Mouse (Mus musculus) kidney, adult 2 months (tissue): ENCODE measurements around the gene Vapa. TPM values are rescaled to one million over a fixed set of nuclear protein-coding genes. Genes with fewer than 3 reads are reported as not detected.

Experiments
- DNase-seq: peaks from one replicate; pipeline ENCODE4 v3.0.0; 2021
- H3K27ac ChIP-seq: fragments of 200-500 bp; 2 replicates; pipeline ENCODE4 v1.5.1; 2012; ENCODE audit warnings: low read depth, low read length, control low read depth, inconsistent platforms; ENCODE audit not compliant: insufficient read depth
- H3K27me3 ChIP-seq: fragments of 200-500 bp; replicated peaks from 2 replicates; pipeline ENCODE4 v1.6.1; 2012; ENCODE audit warnings: mild to moderate bottlenecking, moderate library complexity, low read length, inconsistent platforms; ENCODE audit not compliant: control insufficient read depth, insufficient read depth
- H3K36me3 ChIP-seq: fragments of 200-500 bp; 2 replicates; pipeline ENCODE4 v1.6.1; 2012; ENCODE audit warnings: mild to moderate bottlenecking, moderate library complexity, low read length, inconsistent platforms; ENCODE audit not compliant: control insufficient read depth, insufficient read depth
- H3K4me1 ChIP-seq: fragments of 200-500 bp; 2 replicates; pipeline ENCODE4 v1.6.1; 2011; ENCODE audit warnings: low read length; ENCODE audit not compliant: control insufficient read depth, insufficient read depth
- H3K4me3 ChIP-seq: fragments of 200-500 bp; 2 replicates; pipeline ENCODE4 v1.5.1; 2011; ENCODE audit warnings: mild to moderate bottlenecking, low read depth, low read length, control low read depth; ENCODE audit not compliant: insufficient read depth
- CTCF ChIP-seq: fragments of 200-500 bp; conservative IDR thresholded peaks from 2 replicates; pipeline ENCODE4 v1.5.1; 2011; ENCODE audit warnings: low read depth, mild to moderate bottlenecking, control low read depth, low read length, moderate library complexity, mixed read lengths; ENCODE audit not compliant: insufficient read depth, insufficient read length
- POLR2A ChIP-seq: fragments of 200-500 bp; IDR thresholded peaks from one replicate; pipeline ENCODE4 v1.6.1; 2011; ENCODE audit warnings: low read depth, low read length, control low read depth
- WGBS: fragments of 180-500 bp; shearing (Covaris S2); methylation state at CpG from one replicate; pipeline ENCODE4 v1.1.7; 2018; 5-methylcytosine and 5-hydroxymethylcytosine counted together
- polyA plus RNA-seq: library from polyadenylated mRNA; depleted of rRNA; stranded (reverse); fragments of >200 nt; gene quantifications from 2 replicates; pipeline ENCODE4 v1.2.3, GENCODE M21; 2012

The Vapa gene
- polyA plus RNA-seq, 1 experiment, result 21.2 TPM

- Histone ChIP-seq H3K4me3 (no peak overlapping the region), H3K27me3 (no peaks in the 10 kb centered on the region), H3K4me1 (no peaks in the 10 kb centered on the region), H3K27ac (no peak overlapping the region), H3K36me3 (no peaks in the 10 kb centered on the region)
- no peak for TF ChIP-seq POLR2A
- no peak for DNase-seq
- 75% methylated on average over 5 of the region's 5 CpGs for WGBS
Observed at GRCm38 (mm10) chr17:65564189-65564588, 49.2 kb downstream of the Vapa start.

GRCm38 (mm10) chr17:65563345-65563744, 50.0 kb downstream of the Vapa start:
- Histone ChIP-seq H3K36me3 (no peaks in the 10 kb centered on the region), H3K4me1 (no peaks in the 10 kb centered on the region), H3K4me3 (no peak overlapping the region), H3K27ac (no peak overlapping the region), H3K27me3 (no peaks in the 10 kb centered on the region)
- TF ChIP-seq POLR2A, result no peak
- TF ChIP-seq CTCF, result no peak
- 53% methylated on average over 6 of the region's 6 CpGs for WGBS
- no peak for DNase-seq

- H3K27me3 ChIP-seq, result no peaks in the 10 kb centered on the region
- H3K36me3 ChIP-seq, result no peaks in the 10 kb centered on the region
- H3K27ac ChIP-seq, result no peak overlapping the region
- 2% methylated on average over 5 of the region's 5 CpGs for WGBS
- peak; percentile 61 for DNase-seq
- H3K4me1 ChIP-seq, result no peaks in the 10 kb centered on the region
- no peak overlapping the region for H3K4me3 ChIP-seq
- 0 out of 2 replicates have a peak, but pooled peaks have one; percentile 2 for TF ChIP-seq CTCF
- TF ChIP-seq POLR2A, result no peak
Observed at GRCm38 (mm10) chr17:65562761-65563160, 50.6 kb downstream of the Vapa start.

- TF ChIP-seq CTCF, result no peak
- TF ChIP-seq POLR2A, result no peak
- H3K27me3 ChIP-seq, result no peaks in the 10 kb centered on the region
- no peak overlapping the region for H3K4me3 ChIP-seq
- WGBS, result 53% methylated on average over 6 of the region's 6 CpGs
- no peak for DNase-seq
- no peaks in the 10 kb centered on the region for H3K36me3 ChIP-seq
- no peaks in the 10 kb centered on the region for H3K4me1 ChIP-seq
- no peak overlapping the region for H3K27ac ChIP-seq
Observed at GRCm38 (mm10) chr17:65561361-65562015, 51.9 kb downstream of the Vapa start.

- DNase-seq, result no peak
- WGBS, result 53% methylated on average over 5 of the region's 5 CpGs
- TF ChIP-seq CTCF (peak; percentile 48), POLR2A (no peak)
Observed at GRCm38 (mm10) chr17:65559273-65559672, 54.1 kb downstream of the Vapa start.

GRCm38 (mm10) chr17:65558788-65559187, 54.6 kb downstream of the Vapa start:
- H3K36me3 ChIP-seq, result no peaks in the 10 kb centered on the region
- WGBS, result 76% methylated on average over 9 of the region's 9 CpGs
- no peak for DNase-seq
- H3K27ac ChIP-seq, result no peak overlapping the region
- no peaks in the 10 kb centered on the region for H3K4me1 ChIP-seq
- H3K27me3 ChIP-seq, result no peaks in the 10 kb centered on the region
- H3K4me3 ChIP-seq, result no peak overlapping the region
- no peak for TF ChIP-seq CTCF
- TF ChIP-seq POLR2A, result no peak

More at GRCm38 (mm10) chr17:65559273-65559672, 54.1 kb downstream of the Vapa start:
- H3K4me1 ChIP-seq, result no peaks in the 10 kb centered on the region
- H3K36me3 ChIP-seq, result no peaks in the 10 kb centered on the region
- no peak overlapping the region for H3K4me3 ChIP-seq
- H3K27ac ChIP-seq, result no peak overlapping the region
- H3K27me3 ChIP-seq, result no peaks in the 10 kb centered on the region

- no peak overlapping the region for H3K4me3 ChIP-seq
- TF ChIP-seq CTCF, result peak; percentile 58
- TF ChIP-seq POLR2A, result no peak
- peak; percentile 67 for DNase-seq
- H3K27ac ChIP-seq, result no peak overlapping the region
- H3K27me3 ChIP-seq, result no peaks in the 10 kb centered on the region
- 51% methylated on average over 9 of the region's 9 CpGs for WGBS
- H3K4me1 ChIP-seq, result no peaks in the 10 kb centered on the region
- no peaks in the 10 kb centered on the region for H3K36me3 ChIP-seq
Observed at GRCm38 (mm10) chr17:65558217-65558616, 55.1 kb downstream of the Vapa start.
